ENCODE assay signal across 13 mouse cellular contexts in the genomic region with DNA sequence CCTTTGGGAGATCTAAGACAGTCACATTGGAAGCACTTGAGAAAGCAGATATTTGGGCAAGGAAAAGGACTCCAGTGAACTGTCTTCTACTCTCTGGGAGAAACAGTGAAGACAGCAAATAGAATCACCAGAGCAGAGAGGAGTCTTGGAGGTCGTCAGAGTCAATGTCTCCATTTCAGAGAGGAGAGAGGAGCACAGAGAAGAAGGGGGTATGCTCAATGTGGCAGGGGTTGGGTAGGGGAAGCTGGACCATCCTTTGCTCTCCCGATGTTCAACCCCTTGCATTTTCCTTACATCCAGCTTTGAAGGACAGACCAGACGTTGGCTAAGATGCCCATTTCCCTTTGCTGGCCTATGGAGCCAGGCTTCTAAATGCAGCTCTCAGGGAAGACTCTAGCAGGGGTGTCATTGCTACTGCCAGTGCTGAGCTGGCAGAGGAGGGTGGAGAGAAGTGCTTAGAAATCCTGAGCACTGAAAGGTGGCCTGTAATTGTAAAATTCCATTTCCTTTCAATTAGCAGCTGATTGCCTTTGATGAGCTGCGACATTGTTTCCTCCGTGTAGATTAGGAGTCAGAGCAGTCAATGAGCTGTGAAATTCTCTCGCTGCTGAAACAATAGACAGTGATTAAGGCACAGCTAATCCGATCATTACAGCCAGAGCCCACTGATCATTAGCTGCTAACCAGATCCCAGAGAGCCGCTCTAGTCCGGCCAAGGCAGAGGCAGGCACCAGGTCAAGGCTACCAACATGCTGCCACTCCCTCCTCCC.
DNase-seq lines count a peak whose midpoint lies in the region; ATAC-seq and TF ChIP-seq lines count a peak whose summit lies in the region.
"Had no signal": no experiment of that assay in that cellular context is flagged by ENCODE, and none has a peak within 500 bp of the region (broad histone marks: within the 10 kb centered on the region; RNA-seq: fewer than 3 reads in every experiment).

No protein-coding gene starts in this region.

- 35% methylated on average over 9 of the region's 9 CpGs for WGBS in stomach, embryonic 14.5 days
- 39% methylated on average over 9 of the region's 9 CpGs for WGBS in stomach, postnatal 0 days
- WGBS in forebrain, embryonic 14.5 days, result 0% methylated on average over 9 of the region's 9 CpGs
- WGBS in midbrain, embryonic 15.5 days, result 14% methylated on average over 9 of the region's 9 CpGs

- no peaks in the 10 kb centered on the region for H3K4me1 ChIP-seq in stomach, embryonic 14.5 days (ENCODE audit: control insufficient read depth, insufficient read depth, low read length)
- H3K4me1 ChIP-seq in stomach, postnatal 0 days (replicated peaks; ENCODE audit: control insufficient read depth, insufficient read depth), result no peaks in the 10 kb centered on the region; the same call in 1 of the 2 replicates
- peaks cover 10% of the 10 kb centered on the region for H3K4me1 ChIP-seq in forebrain, embryonic 14.5 days (ENCODE audit: control insufficient read depth, insufficient read depth, low read length)
- H3K4me1 ChIP-seq in midbrain, embryonic 15.5 days, result peaks cover 12% of the 10 kb centered on the region
- H3K4me1 ChIP-seq: limb, embryonic 12.5 days; lung, embryonic 15.5 days had no signal

- no peak for TF ChIP-seq CTCF in stomach, postnatal 0 days (IDR thresholded peaks at IDR 0.05; ENCODE audit: low read depth)
- no peak for TF ChIP-seq CTCF in left cerebral cortex, adult 2 months (IDR thresholded peaks at IDR 0.05)

- ATAC-seq in stomach, embryonic 14.5 days (ENCODE audit: insufficient number of reproducible peaks, insufficient read depth, low FRiP score, low read depth), result no peak
- ATAC-seq in stomach, postnatal 0 days (ENCODE audit: low FRiP score, low TSS enrichment), result no peak
- peak; percentile 91 for ATAC-seq in forebrain, embryonic 14.5 days
- ATAC-seq in midbrain, embryonic 15.5 days (replicated peaks), result peak; percentile 69
- no peak for ATAC-seq in frontal cortex, adult (ENCODE audit: low TSS enrichment)

- H3K9me3 ChIP-seq in stomach, embryonic 14.5 days (ENCODE audit: control insufficient read depth, low read depth, low read length), result no peaks in the 10 kb centered on the region
- H3K9me3 ChIP-seq in stomach, postnatal 0 days (ENCODE audit: control insufficient read depth, low read length), result no peaks in the 10 kb centered on the region
- H3K9me3 ChIP-seq in forebrain, embryonic 14.5 days (replicated peaks; ENCODE audit: control insufficient read depth, low read length), result no peaks in the 10 kb centered on the region
- no peaks in the 10 kb centered on the region for H3K9me3 ChIP-seq in midbrain, embryonic 15.5 days
- H3K9me3 ChIP-seq: limb, embryonic 12.5 days; lung, embryonic 15.5 days had no signal

- H3K4me3 ChIP-seq in stomach, embryonic 14.5 days (ENCODE audit: low read depth, low read length), result no peak overlapping the region
- no peak overlapping the region for H3K4me3 ChIP-seq in stomach, postnatal 0 days (ENCODE audit: low read depth, low read length)
- no peak overlapping the region for H3K4me3 ChIP-seq in forebrain, embryonic 14.5 days (ENCODE audit: low read depth, low read length)
- H3K4me3 ChIP-seq in midbrain, embryonic 15.5 days, result no peak overlapping the region
- no peak overlapping the region for H3K4me3 ChIP-seq in left cerebral cortex, adult 2 months
- H3K4me3 ChIP-seq: limb, embryonic 12.5 days; lung, embryonic 15.5 days had no signal

- H3K9ac ChIP-seq in stomach, embryonic 14.5 days (replicated peaks; ENCODE audit: low read depth, low read length), result no peak overlapping the region
- H3K9ac ChIP-seq in stomach, postnatal 0 days (ENCODE audit: low read length), result no peak overlapping the region
- no peak overlapping the region for H3K9ac ChIP-seq in forebrain, embryonic 14.5 days (ENCODE audit: low read length)
- no peak overlapping the region for H3K9ac ChIP-seq in midbrain, embryonic 15.5 days
- H3K9ac ChIP-seq: limb, embryonic 12.5 days; lung, embryonic 15.5 days had no signal

- peak overlapping the region; percentile 52; the same call in 1 of the 2 replicates for H3K27ac ChIP-seq in stomach, embryonic 14.5 days (ENCODE audit: low read length)
- H3K27ac ChIP-seq in stomach, postnatal 0 days (replicated peaks), result no peak overlapping the region
- H3K27ac ChIP-seq in forebrain, embryonic 14.5 days (ENCODE audit: low read depth, low read length), result no peak overlapping the region
- 0 out of 2 replicates have a peak overlapping the region, but pooled peaks have one; percentile 25 for H3K27ac ChIP-seq in midbrain, embryonic 15.5 days
- H3K27ac ChIP-seq in left cerebral cortex, adult 2 months, result no peak overlapping the region
- H3K27ac ChIP-seq: limb, embryonic 12.5 days; lung, embryonic 15.5 days had no signal

- no peak overlapping the region for H3K4me2 ChIP-seq in stomach, embryonic 14.5 days (replicated peaks; ENCODE audit: low read depth, low read length)
- H3K4me2 ChIP-seq in stomach, postnatal 0 days (replicated peaks; ENCODE audit: low read depth), result no peak overlapping the region
- H3K4me2 ChIP-seq in forebrain, embryonic 14.5 days (ENCODE audit: low read length), result 0 out of 2 replicates have a peak overlapping the region, but pooled peaks have one; percentile 9
- H3K4me2 ChIP-seq in midbrain, embryonic 15.5 days, result no peak overlapping the region
- H3K4me2 ChIP-seq: limb, embryonic 12.5 days; lung, embryonic 15.5 days had no signal

- intact Hi-C loops in left cerebral cortex, adult 2 months (cut with DNase I), result no loop called here

- no peaks in the 10 kb centered on the region for H3K36me3 ChIP-seq in stomach, embryonic 14.5 days (ENCODE audit: control insufficient read depth, insufficient read depth, low read length)
- no peaks in the 10 kb centered on the region for H3K36me3 ChIP-seq in stomach, postnatal 0 days (ENCODE audit: control insufficient read depth, insufficient read depth, low read length)
- no peaks in the 10 kb centered on the region for H3K36me3 ChIP-seq in forebrain, embryonic 14.5 days (ENCODE audit: control insufficient read depth, insufficient read depth, low read length)
- no peaks in the 10 kb centered on the region for H3K36me3 ChIP-seq in midbrain, embryonic 15.5 days (replicated peaks)
- H3K36me3 ChIP-seq: limb, embryonic 12.5 days; lung, embryonic 15.5 days had no signal

- DNase-seq in stomach, postnatal 0 days (ENCODE audit: low spot score), result no peak
- DNase-seq in forebrain, embryonic 14.5 days (ENCODE audit: low spot score), result peak; percentile 87
- no peak for DNase-seq in left cerebral cortex, adult 2 months (ENCODE audit: extremely low spot score in 1 of 2, low spot score in 2 of 2)
- no peak for DNase-seq in frontal cortex, postnatal 14 days (ENCODE audit: low spot score in 2 of 2)
- DNase-seq: cerebellum, postnatal 25 days; heart, adult 11 months; right cerebral cortex, adult 18-20 months; thymus, postnatal 36 days had no signal

- TF ChIP-seq EP300 in stomach, postnatal 0 days (optimal IDR thresholded peaks at IDR 0.05), result no peak

- no peaks in the 10 kb centered on the region for H3K27me3 ChIP-seq in stomach, embryonic 14.5 days (ENCODE audit: control insufficient read depth, insufficient read depth, low read length)
- H3K27me3 ChIP-seq in stomach, postnatal 0 days (ENCODE audit: control insufficient read depth, insufficient read depth, low read length), result no peaks in the 10 kb centered on the region
- no peaks in the 10 kb centered on the region; the same call in 1 of the 2 replicates for H3K27me3 ChIP-seq in forebrain, embryonic 14.5 days (replicated peaks; ENCODE audit: control insufficient read depth, insufficient read depth, low read length)
- H3K27me3 ChIP-seq in midbrain, embryonic 15.5 days (replicated peaks), result no peaks in the 10 kb centered on the region
- H3K27me3 ChIP-seq: lung, embryonic 15.5 days had no signal

Comparison
In these comparisons a context has a peak if more than half of its experiments do, and no peak if none do; other contexts are left out.
1. H3K27ac ChIP-seq: peak in stomach, embryonic 14.5 days (single experiment) and midbrain, embryonic 15.5 days (single experiment); none in stomach, postnatal 0 days (single experiment), forebrain, embryonic 14.5 days (single experiment) and left cerebral cortex, adult 2 months (single experiment).
2. ATAC-seq: peak in forebrain, embryonic 14.5 days (single experiment) and midbrain, embryonic 15.5 days (single experiment); none in stomach, embryonic 14.5 days (single experiment), stomach, postnatal 0 days (single experiment) and frontal cortex, adult (single experiment).